Mouse (Mus musculus): ENCODE measurements around the gene Fars2.

The Fars2 gene

DNA sequence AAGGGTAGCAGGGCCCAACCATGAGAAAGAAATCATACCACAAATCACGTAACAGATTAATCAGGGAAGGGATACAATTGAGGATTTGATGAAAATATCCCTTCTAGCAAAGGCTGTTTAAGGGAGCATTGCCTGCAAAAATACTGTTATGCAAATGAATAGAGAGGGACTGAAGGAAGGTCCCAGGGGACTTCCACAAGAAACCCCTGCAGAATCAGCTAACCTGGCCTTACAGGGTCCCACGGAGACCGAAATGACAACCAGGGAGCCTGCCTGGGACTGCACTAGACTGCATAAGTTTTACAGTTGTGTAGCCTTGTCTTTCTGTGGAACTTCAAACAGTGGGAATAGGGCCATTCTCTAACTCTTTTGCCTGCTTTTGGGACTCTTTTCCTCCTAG is 98.8 kb downstream of the Fars2 start:
- no peak for DNase-seq (ENCODE audit: low read depth, low spot score)

DNA sequence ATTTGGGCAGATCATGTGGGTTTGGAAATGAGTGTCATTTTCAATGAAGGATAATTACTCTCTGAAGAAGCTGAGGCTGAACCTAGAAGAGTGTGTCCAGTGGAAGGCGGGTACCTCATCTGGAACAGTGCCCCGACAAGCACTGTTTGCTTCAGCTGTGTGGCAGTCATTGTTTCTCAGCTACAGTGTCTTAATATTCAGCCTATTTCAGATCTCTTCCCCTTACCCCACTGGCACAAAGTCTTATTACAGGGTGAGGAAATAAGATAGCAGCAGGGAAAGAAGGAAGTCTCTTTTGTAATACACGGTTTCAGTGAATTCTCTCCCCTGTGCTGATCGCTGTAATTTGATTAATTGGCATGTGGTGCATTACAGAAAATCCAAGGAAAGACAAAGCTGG is 101.1 kb downstream of the Fars2 start:
- no peak for DNase-seq (ENCODE audit: low read depth, low spot score)

DNA sequence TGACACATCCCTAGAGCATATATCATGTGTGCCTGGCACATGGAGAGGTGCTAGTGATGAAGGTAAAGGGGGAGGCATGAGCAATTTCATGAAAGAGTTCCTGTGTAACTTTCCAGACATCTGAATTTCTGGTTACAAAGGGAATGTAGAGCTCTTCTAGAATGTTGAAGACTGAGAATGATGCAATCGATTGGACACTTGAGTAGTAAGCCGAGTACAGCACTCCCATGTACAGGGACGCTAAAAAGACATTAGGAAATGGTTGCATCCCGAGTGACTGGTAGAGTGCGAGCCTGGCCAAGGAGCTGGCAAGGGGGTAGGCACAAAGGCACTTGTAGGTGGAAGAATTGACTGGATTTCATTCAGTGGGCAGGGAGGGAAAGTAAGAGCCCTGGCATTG is 102.3 kb downstream of the Fars2 start:
- peak; percentile 9 for DNase-seq (ENCODE audit: low read depth, low spot score)

DNA sequence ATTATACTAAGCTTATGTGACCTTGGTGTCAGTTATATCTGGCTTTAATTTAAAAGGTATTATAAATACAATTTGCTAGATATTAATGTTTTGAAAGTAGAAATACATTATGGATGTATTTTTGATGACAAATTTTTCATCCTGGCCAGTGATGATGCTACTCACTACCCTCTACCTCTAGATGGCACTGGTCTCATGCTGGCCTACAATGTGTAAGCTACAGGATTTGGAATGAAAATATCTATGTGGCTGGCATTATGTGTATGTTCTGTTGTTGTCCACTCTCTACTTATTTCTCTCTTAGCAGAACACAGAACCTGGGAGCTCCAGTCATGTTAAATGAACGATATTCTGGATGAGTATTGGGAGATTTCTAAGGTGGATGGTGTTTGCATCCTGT is 104.7 kb downstream of the Fars2 start:
- peak; percentile 31 for DNase-seq (ENCODE audit: low read depth, low spot score)

DNA sequence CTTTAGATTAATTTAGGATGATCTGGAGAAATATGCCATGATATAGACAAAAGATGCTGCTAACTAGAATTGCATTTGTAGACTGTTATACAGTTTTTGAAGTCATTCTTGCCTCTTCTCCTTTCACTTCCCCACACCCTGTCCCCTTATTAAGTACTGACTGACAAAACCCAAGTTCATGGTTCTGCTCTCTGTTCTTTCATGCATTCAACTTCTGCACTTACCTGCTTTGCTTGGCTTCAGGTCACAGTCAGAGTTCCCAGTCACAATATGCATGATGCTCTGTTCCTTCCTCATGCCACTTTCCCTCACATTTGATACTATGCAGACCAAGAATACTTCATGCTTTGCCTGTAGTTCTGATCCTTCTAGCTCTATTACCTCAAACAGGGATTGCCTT is 105.5 kb downstream of the Fars2 start:
- DNase-seq (ENCODE audit: low read depth, low spot score): no peak

DNA sequence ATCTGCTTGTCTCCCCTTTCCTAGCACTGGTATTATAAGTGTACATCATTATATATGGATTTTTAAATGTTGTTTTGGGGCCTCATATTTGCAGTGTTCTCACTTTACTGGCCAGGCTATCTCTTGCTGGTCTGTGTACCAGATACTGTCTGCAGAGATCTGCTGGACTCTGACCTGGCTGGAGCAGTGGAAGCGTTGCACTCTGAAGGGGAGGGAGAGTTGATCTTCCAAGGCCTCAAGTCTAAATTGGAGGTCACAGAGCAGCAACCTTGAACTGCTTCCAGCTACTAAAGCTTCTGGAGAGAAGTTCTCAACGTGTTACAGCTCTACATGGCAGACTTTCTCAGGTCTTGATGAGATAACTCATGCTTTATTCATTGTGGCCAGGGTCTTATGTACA is 107.2 kb downstream of the Fars2 start:
- DNase-seq (ENCODE audit: low read depth, low spot score): no peak

DNA sequence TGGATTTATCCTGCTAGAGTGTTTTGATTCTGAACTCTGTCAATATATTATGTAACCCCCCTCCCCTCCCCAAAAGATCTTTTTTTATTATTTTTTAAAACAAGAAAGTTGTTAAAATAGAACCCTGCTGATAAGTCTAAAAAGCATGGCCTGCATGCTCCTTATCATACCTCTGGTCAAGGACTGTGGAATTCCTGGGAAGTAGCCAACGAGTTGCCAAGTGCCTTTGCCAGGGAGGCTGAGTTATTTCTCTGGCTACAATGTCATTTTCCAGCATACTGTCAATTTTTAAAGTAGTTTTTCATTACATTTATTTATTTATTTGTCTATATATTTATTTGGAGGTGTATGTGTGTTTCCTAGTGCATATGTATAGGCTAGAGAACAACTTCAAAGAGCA is 125.0 kb downstream of the Fars2 start:
- peak; percentile 21 for DNase-seq (ENCODE audit: low read depth, low spot score)

DNA sequence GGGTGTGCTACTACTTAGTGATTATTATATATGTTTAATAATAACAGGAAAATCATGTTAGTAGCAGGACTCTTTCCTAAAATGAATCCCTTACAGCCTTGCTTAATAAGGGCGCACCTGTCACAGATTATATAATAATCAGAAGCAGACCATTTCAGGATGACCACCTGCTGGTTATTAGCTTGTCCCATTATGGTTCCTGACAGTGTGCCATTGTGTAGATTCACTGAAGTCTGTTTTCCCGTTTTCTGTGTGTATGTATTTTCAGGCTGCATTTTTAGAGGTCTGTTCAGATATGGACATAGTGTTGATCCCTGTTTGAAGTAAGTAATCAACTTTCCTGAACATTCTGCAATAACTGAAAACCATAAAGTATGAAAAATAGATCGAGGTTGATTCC is 136.7 kb downstream of the Fars2 start:
- DNase-seq (ENCODE audit: low read depth, low spot score): no peak

DNA sequence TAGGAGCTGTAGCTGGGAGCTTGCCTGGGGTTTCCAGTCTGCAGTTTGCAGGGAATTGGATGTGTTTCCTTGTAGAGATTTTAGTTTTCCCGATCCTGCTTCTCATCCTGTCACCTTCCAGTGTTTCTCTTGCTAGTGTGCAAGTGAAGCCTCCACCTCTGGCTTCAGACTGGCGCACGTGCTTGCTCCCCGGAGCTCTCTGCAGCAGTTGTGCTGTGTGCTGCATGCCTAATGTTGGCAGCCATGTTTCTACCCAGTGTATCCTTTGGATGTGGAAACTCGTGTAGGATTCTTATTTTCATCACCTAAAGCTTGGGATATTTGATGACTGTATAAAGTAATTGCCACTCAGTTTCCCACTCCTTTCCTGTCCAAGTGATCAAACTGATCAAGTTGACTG is 140.0 kb downstream of the Fars2 start:
- DNase-seq (ENCODE audit: low read depth, low spot score): no peak

DNA sequence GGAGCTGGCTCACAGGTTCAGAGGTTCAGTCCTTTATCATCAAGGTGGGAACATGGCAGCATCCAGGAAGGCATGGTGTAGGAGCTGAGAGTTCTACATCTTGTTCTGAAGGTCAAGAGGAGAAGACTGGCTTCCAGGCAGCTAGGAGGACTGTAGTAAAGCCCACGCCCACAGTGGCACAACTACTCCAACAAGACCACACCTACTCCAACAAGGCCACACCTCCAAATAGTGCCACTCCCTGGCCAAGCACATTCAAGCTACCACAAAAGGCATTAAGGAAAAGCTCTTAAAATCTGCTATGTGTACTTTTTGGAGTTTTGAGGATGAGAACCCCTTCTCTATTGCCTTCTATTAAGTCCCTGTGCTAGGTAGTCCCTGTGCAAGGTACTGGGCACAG is 142.5 kb downstream of the Fars2 start:
- DNase-seq (ENCODE audit: low read depth, low spot score): no peak

DNA sequence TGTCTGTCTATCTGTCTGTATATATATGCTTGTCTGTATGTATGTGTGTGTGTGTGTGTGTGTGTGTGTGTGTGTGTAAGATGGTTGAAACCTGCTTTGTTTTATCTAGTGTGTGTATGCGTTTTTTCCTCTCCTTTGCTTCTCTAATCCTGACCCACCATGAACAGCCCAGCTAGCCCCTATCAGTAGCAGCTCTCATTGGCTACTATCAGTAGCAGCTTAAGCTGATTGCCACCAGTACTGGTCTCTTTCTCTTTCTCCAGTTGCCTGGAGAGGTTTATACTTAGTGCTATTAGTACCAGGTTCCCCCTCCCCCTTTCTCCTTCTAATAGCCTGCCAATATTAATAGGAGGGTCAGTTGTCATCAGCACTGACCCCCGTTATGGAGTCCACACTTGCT is 144.1 kb downstream of the Fars2 start:
- no peak for DNase-seq (ENCODE audit: low read depth, low spot score)

DNA sequence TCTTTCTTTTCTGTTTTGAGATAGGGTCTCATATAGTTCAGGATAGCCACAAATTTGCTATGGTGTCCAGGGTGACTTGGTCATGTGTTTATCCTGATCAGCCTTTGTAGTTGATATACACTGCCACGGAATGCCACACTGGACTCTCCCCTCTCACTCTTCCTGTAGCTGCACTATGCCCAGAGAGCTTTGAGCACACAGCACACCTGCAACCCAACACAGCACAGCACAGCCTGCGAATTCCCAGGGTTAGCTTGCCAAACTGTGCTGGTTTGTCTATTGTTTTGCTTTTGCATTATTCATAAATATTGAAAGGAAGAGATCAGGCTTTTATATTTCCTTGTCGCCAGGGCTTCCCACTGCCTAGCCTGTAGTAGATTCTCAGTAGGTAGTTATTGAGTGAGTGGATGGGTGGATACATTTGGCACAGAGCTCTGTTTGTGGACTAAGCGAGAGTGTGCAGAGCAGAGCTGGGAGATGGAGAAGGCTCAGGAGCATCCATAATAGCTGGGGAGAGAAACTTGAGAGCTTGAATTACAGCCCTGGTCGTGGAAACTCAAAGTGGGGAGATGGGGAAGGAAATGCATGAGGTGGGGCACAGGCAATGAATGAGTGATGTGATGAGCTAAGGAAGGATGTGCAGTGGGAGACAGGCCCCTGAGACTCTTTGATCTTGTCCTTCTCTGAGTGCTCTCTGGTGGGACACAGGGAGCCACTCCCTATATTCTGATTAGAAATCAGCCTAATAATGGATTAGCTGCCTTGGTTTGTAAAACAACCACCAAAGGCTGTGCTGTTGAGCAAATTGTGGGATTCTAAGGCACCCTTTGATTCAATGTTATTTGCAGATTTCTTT is 146.3 kb downstream of the Fars2 start:
- no peak for DNase-seq (ENCODE audit: low read depth, low spot score)

DNA sequence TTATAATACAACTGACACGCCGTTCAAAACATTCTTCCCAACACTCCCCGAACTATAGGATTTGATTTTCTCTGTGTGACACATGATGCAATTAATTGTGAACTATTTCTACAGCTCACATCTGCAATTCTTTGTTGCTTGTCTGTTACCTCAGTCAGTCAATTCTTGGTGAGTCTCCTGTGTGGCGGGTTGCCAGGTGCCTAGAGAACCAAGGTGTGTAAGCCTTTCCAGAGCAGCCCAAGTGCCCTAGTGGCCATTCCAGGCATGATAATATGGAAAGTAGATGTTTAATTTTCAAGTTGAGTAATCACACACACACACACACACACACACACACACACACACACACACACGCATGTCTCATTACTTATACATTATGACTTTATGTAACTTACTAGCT is 147.2 kb downstream of the Fars2 start:
- DNase-seq (ENCODE audit: low read depth, low spot score): no peak

DNA sequence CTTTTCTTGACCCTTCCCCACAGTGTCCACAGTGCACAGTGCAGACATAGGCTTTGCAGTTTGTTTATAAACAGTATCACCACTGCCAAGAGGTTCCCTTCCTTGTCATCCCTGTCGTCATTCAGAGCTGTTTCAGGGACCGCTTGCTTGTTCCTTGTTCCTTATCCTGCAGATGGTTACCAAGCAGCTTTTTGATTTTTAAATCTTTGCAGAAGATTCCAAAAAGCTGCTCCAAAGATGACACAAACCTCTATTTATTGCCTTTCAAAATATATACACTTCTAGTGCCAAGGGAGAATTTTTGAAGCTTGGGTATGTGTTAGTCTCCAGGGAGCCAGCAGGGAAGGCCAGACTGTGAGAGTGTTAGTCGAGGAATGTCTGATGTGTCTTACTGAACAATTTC is 148.1 kb downstream of the Fars2 start:
- DNase-seq (ENCODE audit: low read depth, low spot score): no peak

DNA sequence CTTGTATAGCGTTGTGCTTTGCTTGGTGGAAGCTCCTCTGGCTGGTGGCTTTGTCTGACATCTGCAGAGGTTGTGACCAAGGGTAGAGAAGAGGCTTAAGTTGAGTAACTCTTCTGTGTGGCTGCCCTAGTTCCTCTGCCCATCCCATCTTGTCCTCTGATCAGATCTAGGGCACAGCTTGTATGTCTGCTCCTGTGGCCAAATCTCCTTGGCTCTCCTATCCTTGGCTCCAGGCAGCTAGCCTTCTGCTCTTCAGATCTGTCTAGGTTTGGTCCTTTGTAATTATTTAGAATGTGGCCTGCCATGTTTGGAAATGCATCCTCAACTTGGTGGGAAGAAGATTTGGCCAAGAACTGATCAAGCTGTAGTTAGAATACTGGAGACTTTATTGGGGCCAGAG is 150.2 kb downstream of the Fars2 start:
- DNase-seq (ENCODE audit: low read depth, low spot score): no peak

DNA sequence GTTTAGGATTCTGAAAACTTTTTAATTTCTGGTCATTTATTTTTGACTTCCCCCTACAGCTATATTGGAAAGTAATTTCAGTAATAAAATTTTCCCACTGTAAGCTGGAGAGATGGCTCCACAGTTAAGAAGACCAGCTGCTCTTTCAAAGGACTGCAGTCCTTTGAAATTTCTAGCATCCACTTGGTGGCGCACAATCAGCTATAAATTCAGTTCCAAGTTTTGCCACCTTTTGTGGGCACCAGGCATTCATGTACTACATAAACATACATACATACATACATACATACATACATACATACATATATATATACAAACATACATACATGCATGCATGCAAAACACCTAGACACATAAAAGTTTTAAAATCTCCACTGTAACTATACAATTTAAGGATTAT is 153.7 kb downstream of the Fars2 start:
- DNase-seq (ENCODE audit: low read depth, low spot score): no peak

DNA sequence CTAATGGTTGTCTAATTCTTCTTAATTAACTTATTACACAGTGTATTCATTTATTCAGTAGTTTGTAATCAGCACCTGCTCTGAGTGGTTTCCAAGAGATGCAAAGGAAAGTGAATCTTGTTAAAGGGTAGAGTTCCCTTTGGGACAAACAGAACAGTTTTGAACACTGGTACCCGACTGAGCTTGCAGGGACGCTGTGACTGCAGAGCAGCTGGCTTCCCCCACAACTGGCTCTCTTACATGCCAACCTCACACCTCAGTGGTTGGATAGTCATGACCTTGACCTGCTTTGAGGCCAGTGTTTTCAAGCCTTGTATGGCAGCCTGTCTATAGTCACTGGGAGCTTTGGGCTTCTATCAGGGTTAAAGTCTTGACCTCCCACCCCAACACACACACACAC is 156.3 kb downstream of the Fars2 start:
- DNase-seq (ENCODE audit: low read depth, low spot score): no peak

DNA sequence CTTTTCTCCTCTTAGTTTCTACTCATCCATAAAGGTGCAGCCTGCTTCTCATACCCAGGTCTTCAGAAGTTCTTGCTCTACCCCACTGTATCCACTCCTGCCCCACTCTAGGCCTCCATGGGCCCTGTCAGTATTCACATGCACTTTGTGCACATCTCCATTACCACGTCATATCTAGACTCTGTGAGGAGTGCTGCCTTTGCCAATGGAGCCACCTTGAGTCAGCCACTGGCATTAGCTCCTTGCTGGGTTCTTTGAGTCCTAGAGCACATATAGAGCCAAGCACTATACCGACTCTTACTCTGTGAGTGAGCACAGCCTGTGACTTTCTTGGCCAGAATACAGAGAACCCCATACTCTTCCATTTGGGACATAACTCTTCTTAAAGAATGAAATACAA is 159.0 kb downstream of the Fars2 start:
- no peak for DNase-seq (ENCODE audit: low read depth, low spot score)

DNA sequence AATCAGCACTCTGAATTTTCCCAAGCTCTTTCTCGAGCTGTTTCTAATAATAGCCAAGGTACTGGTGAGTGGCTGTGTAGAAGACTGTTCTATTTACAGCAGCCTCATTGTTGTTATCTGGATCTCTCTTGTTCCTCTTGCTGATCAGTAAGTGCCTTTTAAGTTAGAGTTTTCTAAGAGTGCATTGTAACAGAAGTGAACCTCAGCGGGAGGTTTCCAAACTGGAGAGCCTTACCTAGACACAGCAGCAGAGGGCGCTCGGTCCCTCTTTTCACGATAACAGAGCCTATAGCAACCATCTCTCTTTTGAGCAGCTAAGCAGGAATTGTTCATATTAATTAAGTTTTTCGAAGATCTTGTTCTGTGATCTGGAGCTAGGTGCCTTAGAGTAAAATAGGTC is 164.8 kb downstream of the Fars2 start:
- DNase-seq (ENCODE audit: low read depth, low spot score): peak; percentile 81

DNA sequence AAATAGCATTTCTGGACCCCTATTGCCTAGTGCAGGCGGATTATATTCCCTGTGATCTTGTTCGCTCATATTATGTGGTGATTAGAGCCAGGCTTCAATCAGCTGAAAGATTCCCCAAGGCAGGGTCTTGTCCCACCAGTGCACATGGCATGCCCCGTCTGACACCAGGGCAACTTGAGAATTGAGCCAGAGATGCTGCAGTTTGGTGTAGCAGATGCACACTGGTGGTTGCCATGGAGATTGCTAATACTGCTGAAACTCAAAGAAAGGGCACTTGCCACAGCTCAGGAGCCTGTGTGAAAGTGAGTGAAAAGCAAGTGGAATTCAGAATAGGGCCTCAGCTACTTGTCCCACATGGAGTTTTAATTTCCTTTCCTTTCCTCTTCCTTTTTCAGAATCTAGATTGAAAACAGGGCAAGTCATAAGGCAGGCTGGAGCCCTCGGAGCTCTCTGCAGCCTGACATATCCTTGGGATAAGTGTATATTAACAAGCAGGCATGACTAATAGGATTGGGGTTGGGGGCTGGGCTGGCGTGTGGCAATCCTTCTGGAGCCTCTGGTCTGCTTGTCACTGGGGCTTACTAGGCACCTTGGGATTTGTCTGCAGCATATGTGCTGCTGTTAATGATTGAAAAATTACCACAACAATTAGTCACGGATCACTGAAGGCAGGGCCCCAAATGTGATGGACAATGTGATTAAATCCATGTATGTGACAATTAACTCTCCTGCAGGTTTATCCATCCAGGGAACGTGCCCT is 165.8 kb downstream of the Fars2 start:
- peak; percentile 57 for DNase-seq (ENCODE audit: low read depth, low spot score)

DNA sequence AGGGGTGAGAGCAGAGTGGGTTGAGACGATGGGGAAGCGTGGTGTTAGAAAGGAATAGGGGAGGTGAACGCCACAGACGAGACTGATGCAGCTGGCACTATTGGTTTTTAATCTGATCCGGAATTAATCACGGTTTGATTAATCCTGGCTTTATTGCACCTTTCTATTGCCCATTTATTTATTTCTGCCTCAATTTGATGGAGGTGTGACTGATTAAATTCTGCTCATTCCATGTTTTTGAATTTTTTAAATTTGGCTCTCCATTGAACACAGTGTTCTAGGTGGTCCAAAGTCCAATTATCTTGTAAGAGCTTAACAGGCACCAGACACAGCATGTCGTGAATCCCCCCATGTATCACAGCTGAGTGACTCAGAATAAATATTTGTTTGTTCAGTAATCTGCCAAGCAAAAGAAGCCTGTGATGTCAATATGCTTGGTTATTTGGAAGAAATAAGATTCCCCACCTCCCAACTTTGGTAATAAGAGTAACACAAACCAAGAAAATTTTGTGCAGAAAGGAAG is 166.4 kb downstream of the Fars2 start:
- no peak for DNase-seq (ENCODE audit: low read depth, low spot score)

DNA sequence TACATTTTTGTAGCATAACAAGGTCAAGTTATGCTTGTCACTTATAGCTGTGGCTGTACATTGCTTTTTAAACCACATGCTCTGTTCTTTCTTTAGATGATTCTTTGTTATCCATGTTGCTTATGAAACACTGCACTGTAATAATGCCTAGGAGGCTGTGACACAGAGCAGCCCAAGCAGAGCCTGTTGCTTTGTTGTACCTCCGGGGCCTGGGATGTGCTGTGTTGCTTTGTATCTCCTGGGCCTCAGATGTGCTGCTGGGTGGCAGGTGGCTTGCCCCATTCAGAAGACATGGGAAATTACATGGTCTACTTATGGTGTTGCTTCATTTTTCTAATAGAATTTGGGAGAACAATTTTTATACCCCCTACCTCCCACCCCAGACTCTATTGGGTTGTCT is 166.9 kb downstream of the Fars2 start:
- no peak for DNase-seq (ENCODE audit: low read depth, low spot score)

DNA sequence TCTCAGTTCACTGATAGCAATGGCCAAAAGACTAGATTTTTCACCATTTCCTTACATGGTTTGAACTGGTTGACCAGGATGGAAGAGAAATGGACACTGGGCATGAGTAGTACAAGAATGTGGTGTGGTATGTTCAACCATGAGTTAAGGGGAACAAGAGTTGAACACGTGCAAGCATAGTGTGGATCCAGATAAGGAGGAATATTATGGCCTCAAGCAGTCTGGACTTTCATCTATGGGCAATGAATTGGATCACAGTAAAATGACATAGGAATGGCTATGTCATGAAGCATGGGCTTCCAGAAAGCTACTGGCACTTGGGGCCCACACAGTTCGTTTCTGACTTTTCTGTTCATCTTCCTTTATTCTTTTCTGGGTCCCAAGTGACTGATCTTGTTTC is 168.0 kb downstream of the Fars2 start:
- no peak for DNase-seq (ENCODE audit: low read depth, low spot score)

Measured in 3T3-L1 (cell line).